Mouse (Mus musculus) stomach, postnatal 0 days (tissue): ENCODE results near the gene Atp2b2.

Experiments
- CTCF ChIP-seq: IDR thresholded peaks from 2 replicates; pipeline ENCODE4 v1.5.1; 2016; ENCODE audit warnings: antibody characterized with exemption, low read depth, mild to moderate bottlenecking, moderate library complexity
- EP300 ChIP-seq: optimal IDR thresholded peaks from 2 replicates; pipeline ENCODE3; 2016; ENCODE audit warnings: antibody characterized with exemption

- TF ChIP-seq CTCF (no peak), EP300 (no peak)
Measured at GRCm38 (mm10) chr6:114078556-114078955, 36.1 kb upstream of the Atp2b2 start.
